Mouse (Mus musculus) limb, embryonic 13.5 days (tissue): ENCODE data around the gene Syngr1. TPM values are rescaled to one million over a fixed set of nuclear protein-coding genes. Genes with fewer than 3 reads are reported as not detected.
A peak's percentile ranks its signal among the peaks of the same experiment; 100 is the strongest.

Experiments
- ATAC-seq: fragments of 200-750 bp; cut with Nextera tagmentation; 2 replicates; pipeline ENCODE4 v1.8.0; 2017; ENCODE audit warnings: low read depth, moderate number of reproducible peaks, moderate TSS enrichment; ENCODE audit not compliant: low FRiP score
- H3K27ac ChIP-seq: fragments of 300-500 bp; sonication (generic); 2 replicates; pipeline ENCODE4 v1.5.1; 2015; ENCODE audit warnings: inconsistent platforms, mild to moderate bottlenecking, moderate library complexity
- H3K27me3 ChIP-seq: fragments of 300-500 bp; sonication (generic); 2 replicates; pipeline ENCODE4 v1.6.1; 2015; ENCODE audit warnings: mild to moderate bottlenecking, inconsistent platforms
- H3K36me3 ChIP-seq: fragments of 300-500 bp; sonication (generic); 2 replicates; pipeline ENCODE4 v1.6.1; 2015; ENCODE audit warnings: inconsistent platforms, mild to moderate bottlenecking, moderate library complexity
- H3K4me1 ChIP-seq: fragments of 300-500 bp; sonication (generic); 2 replicates; pipeline ENCODE4 v1.6.1; 2015; ENCODE audit warnings: inconsistent platforms
- H3K4me2 ChIP-seq: fragments of 300-500 bp; sonication (generic); replicated peaks from 2 replicates; pipeline ENCODE4 v1.6.1; 2015; ENCODE audit warnings: inconsistent platforms, mild to moderate bottlenecking, moderate library complexity
- H3K4me3 ChIP-seq: fragments of 300-500 bp; sonication (generic); 2 replicates; pipeline ENCODE4 v1.5.1; 2015; ENCODE audit warnings: moderate library complexity, mild to moderate bottlenecking, inconsistent platforms
- H3K9ac ChIP-seq: fragments of 300-500 bp; sonication (generic); 2 replicates; pipeline ENCODE4 v1.6.1; 2015; ENCODE audit warnings: mild to moderate bottlenecking, inconsistent platforms
- H3K9me3 ChIP-seq: fragments of 300-500 bp; sonication (generic); 2 replicates; pipeline ENCODE4 v1.6.1; 2016; ENCODE audit warnings: inconsistent platforms
- WGBS: fragments of 180-500 bp; shearing (Covaris S2); methylation state at CpG from one replicate; pipeline ENCODE4 v1.1.7; 2015; 5-methylcytosine and 5-hydroxymethylcytosine counted together
- polyA plus RNA-seq: library from polyadenylated mRNA; unstranded; fragments of >200 nt; fragmentation: Nextera tagmentation; extraction: Ambion mirVana; gene quantifications from 2 replicates; pipeline ENCODE4 v1.2.1, GENCODE M21; 2015

Gene Syngr1
- polyA plus RNA-seq, 1 experiment from 2014 or later: 5.6 TPM

- 0 out of 2 replicates have a peak, but pooled peaks cover 3% of the 10 kb centered on the region for H3K36me3 ChIP-seq
- no peak overlapping the region for H3K9ac ChIP-seq
- H3K27ac ChIP-seq: no peak overlapping the region
- no peak for ATAC-seq
- H3K27me3 ChIP-seq: no peaks in the 10 kb centered on the region
- 83% methylated on average over 5 of the region's 5 CpGs for WGBS
- no peak overlapping the region for H3K4me2 ChIP-seq
- peaks cover 15% of the 10 kb centered on the region for H3K4me1 ChIP-seq
- no peak overlapping the region for H3K4me3 ChIP-seq
- H3K9me3 ChIP-seq: no peaks in the 10 kb centered on the region
Observed at GRCm38 (mm10) chr15:80130689-80131088, 39.6 kb downstream of the Syngr1 start.

GRCm38 (mm10) chr15:80131421-80131820 lies 40.3 kb downstream of the Syngr1 start:
- ATAC-seq: no peak
- Histone ChIP-seq H3K27ac (no peak overlapping the region), H3K9ac (no peak overlapping the region), H3K4me3 (no peak overlapping the region), H3K9me3 (no peaks in the 10 kb centered on the region), H3K4me1 (peaks cover 12% of the 10 kb centered on the region), H3K4me2 (no peak overlapping the region), H3K36me3 (peaks cover 8% of the 10 kb centered on the region), H3K27me3 (no peaks in the 10 kb centered on the region)
- WGBS: 81% methylated on average over 6 of the region's 6 CpGs

- H3K4me3 ChIP-seq: peak overlapping the region; percentile 72
- peaks cover 12% of the 10 kb centered on the region for H3K4me1 ChIP-seq
- no peak for ATAC-seq
- H3K36me3 ChIP-seq: peaks cover 15% of the 10 kb centered on the region
- peak overlapping the region; percentile 95 for H3K4me2 ChIP-seq
- H3K9me3 ChIP-seq: no peaks in the 10 kb centered on the region
- 76% methylated on average over 9 of the region's 9 CpGs for WGBS
- peak overlapping the region; percentile 99; the same call in 1 of the 2 replicates for H3K27ac ChIP-seq
- H3K9ac ChIP-seq: peak overlapping the region; percentile 88
- no peaks in the 10 kb centered on the region for H3K27me3 ChIP-seq
Observed at GRCm38 (mm10) chr15:80132452-80132851, 41.3 kb downstream of the Syngr1 start.

- WGBS: 0% methylated on average over 45 of the region's 59 CpGs
- H3K9me3 ChIP-seq: no peaks in the 10 kb centered on the region
- peak; percentile 95 for ATAC-seq
Observed at GRCm38 (mm10) chr15:80132993-80133586, 42.0 kb downstream of the Syngr1 start, which contains the start of gene Tab1. Gene Tab1, plus strand, starts transcription at chr15:80133127.

GRCm38 (mm10) chr15:80133682-80134449 lies 42.7 kb downstream of the Syngr1 start:
- Histone ChIP-seq H3K9me3 (no peaks in the 10 kb centered on the region), H3K36me3 (peaks cover 19% of the 10 kb centered on the region), H3K4me3 (peak overlapping the region; percentile 72), H3K4me1 (peaks cover 12% of the 10 kb centered on the region), H3K9ac (peak overlapping the region; percentile 88), H3K27ac (peak overlapping the region; percentile 99), H3K4me2 (peak overlapping the region; percentile 95), H3K27me3 (no peaks in the 10 kb centered on the region)
- ATAC-seq: 0 out of 2 replicates have a peak, but pooled peaks have one; percentile 6
- WGBS: 16% methylated on average over 14 of the region's 14 CpGs

More at GRCm38 (mm10) chr15:80132993-80133586, 42.0 kb downstream of the Syngr1 start, which contains the start of gene Tab1:
- peaks cover 15% of the 10 kb centered on the region for H3K36me3 ChIP-seq
- H3K9ac ChIP-seq: peak within 1 kb of the TSS; percentile 88
- peak within 1 kb of the TSS; percentile 72 for H3K4me3 ChIP-seq
- peak within 1 kb of the TSS; percentile 99 for H3K27ac ChIP-seq
- H3K27me3 ChIP-seq: no peaks in the 10 kb centered on the region
- peaks cover 12% of the 10 kb centered on the region for H3K4me1 ChIP-seq
- H3K4me2 ChIP-seq: peak within 1 kb of the TSS; percentile 95

GRCm38 (mm10) chr15:80134450-80134847 lies 43.3 kb downstream of the Syngr1 start:
- peaks cover 12% of the 10 kb centered on the region for H3K4me1 ChIP-seq
- no peak for ATAC-seq
- H3K4me3 ChIP-seq: peak overlapping the region; percentile 72

GRCm38 (mm10) chr15:80135499-80135898 lies 44.4 kb downstream of the Syngr1 start:
- Histone ChIP-seq H3K27ac (no peak overlapping the region), H3K27me3 (no peaks in the 10 kb centered on the region), H3K4me1 (peaks cover 12% of the 10 kb centered on the region), H3K4me3 (no peak overlapping the region), H3K9ac (no peak overlapping the region), H3K9me3 (no peaks in the 10 kb centered on the region), H3K36me3 (peaks cover 26% of the 10 kb centered on the region), H3K4me2 (no peak overlapping the region)
- 95% methylated on average over 2 of the region's 2 CpGs for WGBS
- ATAC-seq: no peak

More at GRCm38 (mm10) chr15:80134450-80134847, 43.3 kb downstream of the Syngr1 start:
- Histone ChIP-seq H3K9me3 (no peaks in the 10 kb centered on the region), H3K27me3 (no peaks in the 10 kb centered on the region), H3K4me2 (peak overlapping the region; percentile 95), H3K27ac (peak overlapping the region; percentile 99; the same call in 1 of the 2 replicates), H3K9ac (peak overlapping the region; percentile 88), H3K36me3 (peaks cover 19% of the 10 kb centered on the region)
- WGBS: 73% methylated on average over 9 of the region's 9 CpGs

GRCm38 (mm10) chr15:80136645-80137044 lies 45.5 kb downstream of the Syngr1 start:
- Histone ChIP-seq H3K27me3 (no peaks in the 10 kb centered on the region), H3K27ac (no peak overlapping the region), H3K4me1 (peaks cover 12% of the 10 kb centered on the region), H3K9me3 (no peaks in the 10 kb centered on the region), H3K9ac (no peak overlapping the region), H3K4me2 (no peak overlapping the region), H3K36me3 (peaks cover 37% of the 10 kb centered on the region), H3K4me3 (no peak overlapping the region)
- no peak for ATAC-seq
- 97% methylated on average over 3 of the region's 3 CpGs for WGBS

- no peaks in the 10 kb centered on the region for H3K9me3 ChIP-seq
- H3K27ac ChIP-seq: no peak overlapping the region
- 82% methylated on average over 17 of the region's 17 CpGs for WGBS
Observed at GRCm38 (mm10) chr15:80137945-80138791, 47.0 kb downstream of the Syngr1 start.

GRCm38 (mm10) chr15:80140302-80140701 lies 49.2 kb downstream of the Syngr1 start:
- Histone ChIP-seq H3K4me1 (no peaks in the 10 kb centered on the region), H3K4me3 (no peak overlapping the region), H3K4me2 (no peak overlapping the region), H3K27me3 (no peaks in the 10 kb centered on the region), H3K9me3 (no peaks in the 10 kb centered on the region), H3K27ac (no peak overlapping the region), H3K36me3 (peaks cover 66% of the 10 kb centered on the region), H3K9ac (no peak overlapping the region)
- WGBS: 95% methylated on average over 2 of the region's 2 CpGs
- no peak for ATAC-seq

More at GRCm38 (mm10) chr15:80137945-80138791, 47.0 kb downstream of the Syngr1 start:
- Histone ChIP-seq H3K36me3 (peaks cover 51% of the 10 kb centered on the region), H3K4me2 (no peak overlapping the region), H3K9ac (0 out of 2 replicates have a peak overlapping the region, but pooled peaks have one; percentile 8), H3K4me3 (no peak overlapping the region), H3K27me3 (no peaks in the 10 kb centered on the region), H3K4me1 (peaks cover 12% of the 10 kb centered on the region)
- ATAC-seq: no peak

GRCm38 (mm10) chr15:80140878-80141277 lies 49.7 kb downstream of the Syngr1 start:
- Histone ChIP-seq H3K9me3 (no peaks in the 10 kb centered on the region), H3K4me1 (peaks cover 1% of the 10 kb centered on the region; the same call in 1 of the 2 replicates), H3K27me3 (no peaks in the 10 kb centered on the region), H3K36me3 (peaks cover 72% of the 10 kb centered on the region), H3K9ac (no peak overlapping the region), H3K4me2 (no peak overlapping the region), H3K4me3 (no peak overlapping the region), H3K27ac (no peak overlapping the region)
- no peak for ATAC-seq
- 97% methylated on average over 3 of the region's 3 CpGs for WGBS
